Mouse (Mus musculus): ENCODE results near the gene Prss41. TPM values are rescaled to one million over a fixed set of nuclear protein-coding genes. Genes with fewer than 3 reads are reported as not detected.
"Not testable (repeated sequence)": the region's sequence is repeated elsewhere in the genome, so short reads cannot be mapped to it uniquely, and the experiment has no call there.

Prss41 gene
- 1 to 10 TPM in 3 of 4 experiments, under 1 TPM in 1; 0.56 to 1.8 (median 1.4) TPM for total RNA-seq (2022)

DNA sequence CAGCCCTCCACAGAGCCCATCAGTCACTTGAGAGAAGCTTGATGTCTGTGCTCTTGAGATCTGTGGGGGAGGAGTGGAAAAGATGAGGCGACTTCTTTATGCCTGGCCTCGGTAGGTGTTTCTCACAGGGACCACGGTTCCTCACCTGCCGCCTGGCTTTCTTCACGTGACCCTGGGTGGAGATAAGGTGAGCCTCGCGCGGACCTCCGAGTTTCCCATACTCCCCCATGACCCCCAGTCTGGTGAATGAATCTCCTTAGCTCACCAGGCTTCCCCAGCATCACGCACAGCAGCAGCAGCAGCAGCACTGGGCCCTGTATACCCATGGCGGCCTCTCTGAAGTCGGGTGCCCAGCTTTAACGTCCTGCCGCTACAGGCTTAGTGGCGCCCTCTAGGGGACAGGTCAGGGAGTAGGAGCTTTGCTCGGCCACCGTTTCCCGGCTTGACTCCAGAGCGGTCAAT is at the start of gene Prss41, which contains the start of gene Prss32:
Gene Prss41, minus strand, starts transcription at position 361 of the 462 bp plus-strand sequence.
Gene Prss32, plus strand, starts transcription at position 44 of the 462 bp plus-strand sequence.
- DNase-seq: no peak

DNA sequence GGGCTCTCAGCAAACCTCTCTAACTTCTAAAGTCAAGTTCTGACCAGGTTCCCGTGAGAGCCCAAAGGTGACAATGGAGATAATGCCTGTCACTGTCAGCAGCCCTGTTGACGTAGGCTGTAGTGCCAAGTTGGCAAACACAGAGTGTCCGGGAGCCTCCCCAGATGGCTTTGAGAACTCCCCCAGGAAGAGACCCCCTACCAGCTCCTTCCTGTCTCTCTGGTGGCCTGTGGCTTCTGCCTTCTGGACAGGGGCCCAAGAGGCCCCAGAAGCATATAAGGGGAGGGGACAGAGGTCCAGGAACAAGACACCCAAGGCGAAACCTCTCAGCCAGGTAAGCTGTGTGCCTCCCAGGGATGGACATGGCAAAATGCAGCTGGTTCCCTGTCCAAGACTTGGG is 36.6 kb upstream of the Prss41 start, which contains the start of the genes Dcpp1 and Dcpp2:
Gene Dcpp1, plus strand, starts transcription at position 301 of the 400 bp plus-strand sequence.
Gene Dcpp2, plus strand, starts transcription at position 305 of the 400 bp plus-strand sequence.
- not testable (repeated sequence) for DNase-seq

DNA sequence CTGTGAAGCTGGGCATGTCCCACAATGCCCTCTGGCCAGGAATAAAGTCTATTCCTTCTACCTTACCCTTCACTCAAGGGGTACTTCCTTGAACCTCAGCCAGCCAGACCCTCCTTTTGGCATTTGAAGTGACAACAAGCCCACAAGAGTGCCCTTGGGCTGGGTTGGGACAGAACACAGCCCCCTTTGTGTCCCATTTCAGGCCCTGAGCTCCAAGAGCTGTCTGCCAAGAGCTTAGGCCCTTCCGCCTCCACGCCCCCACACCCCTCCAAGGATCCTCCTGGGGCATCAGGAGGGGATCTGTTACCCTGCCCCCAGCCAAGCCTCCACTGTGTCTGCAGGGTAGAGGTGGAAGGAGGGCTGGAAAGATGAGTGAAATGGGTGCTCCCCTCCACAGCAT is 33.2 kb upstream of the Prss41 start:
- DNase-seq: no peak

DNA sequence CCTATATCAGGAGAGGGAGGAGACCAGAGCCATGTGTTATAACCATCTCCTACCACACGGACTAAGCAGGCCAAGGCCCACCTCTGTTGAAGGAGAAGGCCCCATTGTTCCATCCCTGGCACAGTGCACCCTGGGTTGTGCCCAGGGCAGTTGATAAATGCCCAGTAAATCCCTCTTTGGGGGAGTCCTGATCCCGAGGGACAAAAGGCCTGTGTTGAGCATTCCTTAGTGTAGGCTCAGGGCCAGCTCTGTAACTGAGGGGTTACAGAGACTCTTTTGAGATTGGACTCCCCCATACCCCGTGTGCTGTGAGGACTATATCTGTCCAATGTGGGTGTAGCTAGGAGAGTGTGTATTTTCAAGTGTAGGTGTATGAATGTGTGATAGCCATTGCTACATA is 32.8 kb upstream of the Prss41 start:
- DNase-seq: no peak

DNA sequence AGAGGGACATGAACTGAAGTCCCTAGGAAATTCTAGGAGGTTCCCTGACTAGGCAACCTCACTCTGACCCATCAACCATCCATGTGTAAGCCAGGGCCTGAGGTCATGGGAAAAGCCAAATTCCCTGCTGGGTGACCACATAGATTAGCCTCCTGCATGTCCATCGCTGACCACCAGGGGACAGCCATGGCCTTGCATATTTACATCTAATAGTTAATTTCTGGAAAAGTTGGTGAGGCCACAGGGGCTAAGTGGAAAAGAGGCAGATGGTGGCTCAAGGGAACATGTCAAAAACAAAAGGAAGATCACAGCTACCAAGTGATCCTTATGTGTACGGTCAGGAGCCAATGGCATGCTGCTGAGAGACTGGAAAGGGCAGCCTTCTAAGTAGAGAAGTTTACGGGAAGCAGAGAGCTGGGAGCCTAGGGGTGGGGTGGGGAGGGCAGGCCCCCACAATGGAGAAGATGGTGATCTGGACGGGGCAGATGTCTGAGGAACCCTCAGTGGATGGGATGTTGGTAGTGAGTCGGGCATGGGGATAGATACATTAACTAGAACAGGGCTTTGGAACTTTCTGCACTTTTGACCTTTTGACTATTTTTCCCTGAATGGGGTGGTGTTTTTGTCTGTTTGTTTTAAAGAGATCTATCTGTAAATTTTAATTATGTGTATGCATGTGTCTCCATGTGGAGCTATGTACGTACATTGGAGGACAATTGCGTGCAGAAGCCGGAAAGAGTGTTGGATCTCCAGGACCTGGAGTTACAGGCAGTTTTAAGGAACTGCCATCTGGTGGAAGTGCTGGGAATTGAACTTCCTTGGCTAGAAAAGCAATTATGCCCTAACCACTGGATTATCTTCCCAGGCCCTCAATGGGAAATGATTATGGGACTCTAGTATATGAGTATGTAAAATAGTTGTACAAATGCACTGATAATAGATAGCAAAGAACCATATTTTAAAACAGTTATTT is 30.2 kb upstream of the Prss41 start:
- no peak for DNase-seq

DNA sequence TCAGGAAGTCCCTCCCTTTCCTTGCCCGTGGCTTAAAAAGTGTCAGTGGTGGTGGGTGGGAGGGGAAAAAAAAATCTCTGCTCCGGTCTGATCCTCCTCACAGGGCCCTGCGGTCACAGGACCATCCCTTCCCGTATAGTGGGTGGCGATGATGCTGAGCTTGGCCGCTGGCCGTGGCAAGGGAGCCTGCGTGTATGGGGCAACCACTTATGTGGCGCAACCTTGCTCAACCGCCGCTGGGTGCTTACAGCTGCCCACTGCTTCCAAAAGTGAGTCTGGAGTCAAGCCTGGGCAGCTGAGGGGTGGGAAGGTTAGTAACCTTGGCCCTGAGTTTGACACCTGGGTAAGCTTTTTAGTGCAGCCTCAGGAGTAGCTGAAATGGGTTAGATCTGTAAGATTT is 24.5 kb upstream of the Prss41 start:
- DNase-seq: no peak

DNA sequence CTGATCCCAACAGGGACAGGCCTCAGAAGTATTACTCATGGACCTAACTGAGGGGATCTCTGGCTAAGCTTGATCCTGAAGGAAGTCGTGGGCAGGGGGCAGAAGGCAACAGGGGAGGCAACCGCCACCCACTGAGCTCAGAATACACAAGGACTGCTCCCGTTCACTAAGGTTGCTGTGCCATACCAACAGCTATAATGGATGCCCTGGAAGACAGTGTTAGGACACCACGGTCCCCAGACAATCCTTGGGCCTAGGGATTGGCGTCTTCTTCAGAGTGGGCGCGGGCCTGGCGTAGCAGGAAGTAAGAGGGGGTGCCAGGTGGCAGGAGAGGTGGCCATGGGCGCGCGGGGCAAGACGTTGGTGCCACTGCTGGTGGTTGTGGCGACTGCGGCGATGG is 23.8 kb upstream of the Prss41 start, which contains the start of gene Prss21:
Gene Prss21, plus strand, starts transcription at position 301 of the 400 bp plus-strand sequence.
- no peak for DNase-seq

DNA sequence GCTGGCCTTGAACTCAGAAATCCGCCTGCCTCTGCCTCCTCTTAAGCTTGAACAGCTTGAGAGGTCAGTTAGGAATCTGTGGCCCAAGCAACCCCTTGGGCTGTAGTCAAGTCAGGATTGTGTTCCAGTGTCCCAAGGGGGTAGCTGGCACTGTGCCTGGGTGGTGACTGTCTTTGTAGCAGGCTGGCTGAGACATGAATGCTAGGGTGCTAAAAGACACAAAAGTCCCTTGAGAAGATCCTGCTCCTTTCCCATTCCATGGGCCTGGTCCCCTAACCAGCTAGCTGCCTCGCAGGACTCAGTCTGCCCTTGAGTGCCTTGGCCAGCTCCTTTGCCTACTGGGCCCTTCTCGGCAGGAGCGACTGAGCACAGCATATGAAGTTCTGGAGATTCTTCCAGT is 19.0 kb upstream of the Prss41 start:
- DNase-seq: no peak

DNA sequence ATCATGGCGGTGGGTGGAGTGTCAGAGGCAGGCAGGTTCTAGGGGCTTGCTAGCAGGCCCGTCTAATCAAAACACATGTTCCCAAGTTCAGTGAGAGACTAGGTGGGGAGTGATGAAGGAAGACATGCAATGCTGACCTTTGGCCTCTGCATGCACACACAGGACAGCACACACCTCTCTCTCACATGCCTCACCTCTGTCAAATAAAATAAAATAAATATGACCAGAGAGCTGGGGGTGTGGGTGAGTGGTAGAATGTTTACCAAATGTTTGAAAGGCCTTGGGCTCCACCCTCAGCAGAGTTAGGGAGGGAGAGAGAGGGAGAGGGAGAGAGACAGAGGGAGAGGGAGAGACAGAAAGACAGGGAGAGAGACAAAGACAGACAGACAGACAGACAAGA is 13.9 kb upstream of the Prss41 start:
- DNase-seq: no peak

DNA sequence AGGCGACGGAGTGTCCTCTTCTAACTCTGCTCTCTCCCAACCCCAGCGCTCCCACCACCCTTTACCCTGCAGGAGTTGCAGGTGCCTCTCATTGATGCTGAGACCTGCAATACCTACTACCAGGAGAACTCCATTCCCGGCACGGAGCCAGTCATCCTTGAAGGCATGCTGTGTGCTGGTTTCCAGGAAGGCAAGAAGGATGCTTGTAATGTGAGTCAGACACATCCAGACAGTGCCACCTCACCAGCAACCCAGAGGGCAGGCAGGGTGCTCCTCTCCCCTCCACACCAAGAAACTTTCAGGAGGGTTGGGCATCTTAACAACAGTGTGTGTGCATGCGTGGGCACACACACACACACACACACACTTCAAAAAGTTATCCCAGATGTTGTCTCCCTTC is 13.2 kb upstream of the Prss41 start:
- DNase-seq: no peak

DNA sequence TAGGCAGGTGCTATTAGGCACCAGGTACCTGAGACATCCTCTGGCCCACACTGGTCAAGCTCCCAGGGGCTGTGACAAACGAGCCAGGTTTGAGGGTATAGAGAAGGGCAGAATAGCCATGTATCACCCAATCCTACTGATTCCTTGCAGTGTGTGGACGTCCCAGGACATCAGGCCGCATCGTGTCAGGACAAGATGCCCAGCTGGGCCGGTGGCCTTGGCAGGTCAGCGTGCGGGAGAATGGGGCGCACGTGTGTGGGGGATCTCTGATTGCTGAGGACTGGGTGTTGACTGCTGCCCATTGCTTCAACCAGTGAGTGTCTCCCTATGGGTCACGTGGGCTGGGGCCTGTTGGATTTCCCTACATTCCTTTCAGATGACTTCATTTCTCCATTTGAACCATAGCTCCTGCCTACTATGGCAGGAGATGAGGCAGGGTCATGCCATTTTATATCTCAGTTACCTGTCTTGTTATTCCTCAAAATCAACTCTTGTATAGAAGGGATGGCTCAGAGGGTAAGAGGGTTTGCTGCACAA is 10.3 kb upstream of the Prss41 start:
- no peak for DNase-seq

DNA sequence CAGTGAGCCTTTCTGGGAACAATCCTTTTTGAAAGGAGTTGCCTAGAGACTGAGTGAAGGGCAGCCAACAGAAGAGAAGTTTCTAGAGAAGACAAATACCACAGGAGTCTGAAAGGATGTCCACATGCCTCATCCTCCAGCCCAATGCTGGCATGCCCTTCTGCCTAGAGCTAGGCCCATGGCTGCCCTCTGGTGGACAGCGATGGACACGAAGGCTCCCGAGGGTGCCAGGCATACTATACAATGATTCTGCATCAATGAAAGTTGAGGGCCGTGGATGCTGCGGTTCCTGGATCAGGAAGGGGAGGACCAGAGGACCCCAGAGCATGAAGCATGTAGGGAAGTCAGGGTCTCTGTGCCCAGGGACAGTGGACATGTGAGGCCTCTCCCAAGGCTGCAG is 9.3 kb upstream of the Prss41 start:
- no peak for DNase-seq

DNA sequence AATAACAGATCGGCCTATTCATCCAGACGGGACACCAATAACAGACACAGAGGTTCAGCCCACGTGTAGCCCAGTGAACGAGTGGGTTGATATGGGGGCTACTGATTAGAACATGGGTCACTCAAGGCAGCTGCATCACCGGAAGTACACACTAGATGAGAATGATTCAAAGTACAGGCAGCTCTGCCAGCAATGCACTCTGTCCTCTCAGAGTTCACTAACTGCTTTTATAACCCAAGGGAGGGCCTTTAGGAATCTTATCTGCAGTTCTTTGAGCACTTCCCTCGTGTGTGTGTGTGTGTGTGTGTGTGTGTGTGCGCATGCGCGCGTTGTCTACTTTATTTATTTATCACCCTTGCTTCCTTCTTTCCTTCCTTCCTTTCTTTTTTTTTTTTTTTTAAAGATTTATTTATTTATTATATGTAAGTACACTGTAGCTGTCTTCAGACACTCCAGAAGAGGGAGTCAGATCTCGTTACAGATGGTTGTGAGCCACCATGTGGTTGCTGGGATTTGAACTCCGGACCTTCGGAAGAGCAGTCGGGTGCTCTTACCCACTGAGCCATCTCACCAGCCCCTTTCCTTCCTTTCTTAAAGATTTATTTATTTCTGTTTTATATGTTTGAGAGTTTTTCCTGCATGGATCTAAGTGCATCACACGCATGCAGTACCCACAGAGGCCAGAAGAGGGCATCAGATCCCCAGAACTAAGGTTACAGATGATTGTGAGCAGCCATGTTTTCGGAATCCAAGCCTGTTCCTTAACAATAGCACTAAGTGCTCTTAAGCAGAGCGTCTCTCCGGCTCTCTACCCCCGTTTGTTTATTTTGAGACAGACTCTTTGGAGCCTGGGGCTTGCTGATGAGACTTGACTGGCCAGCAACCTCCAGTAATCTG is 7.1 kb upstream of the Prss41 start:
- no peak for DNase-seq

DNA sequence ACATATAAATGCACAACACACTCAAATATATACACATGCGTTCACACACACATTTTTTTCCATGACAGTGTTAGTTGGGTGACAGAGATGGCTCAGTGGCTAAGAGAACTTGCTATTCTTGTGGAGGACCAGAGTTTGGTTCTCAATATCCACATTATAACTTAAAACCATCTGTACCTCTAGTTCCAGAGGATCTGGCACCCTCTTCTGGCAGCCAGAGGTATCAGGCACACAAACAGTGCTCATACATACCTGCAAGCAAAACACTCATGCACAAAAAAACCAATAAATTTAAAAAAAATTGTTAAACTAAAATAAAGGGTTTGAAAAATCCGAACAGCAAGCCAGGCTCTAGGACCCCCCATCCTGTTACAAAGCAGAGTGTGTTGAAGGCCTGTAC is 6.1 kb upstream of the Prss41 start:
- no peak for DNase-seq

DNA sequence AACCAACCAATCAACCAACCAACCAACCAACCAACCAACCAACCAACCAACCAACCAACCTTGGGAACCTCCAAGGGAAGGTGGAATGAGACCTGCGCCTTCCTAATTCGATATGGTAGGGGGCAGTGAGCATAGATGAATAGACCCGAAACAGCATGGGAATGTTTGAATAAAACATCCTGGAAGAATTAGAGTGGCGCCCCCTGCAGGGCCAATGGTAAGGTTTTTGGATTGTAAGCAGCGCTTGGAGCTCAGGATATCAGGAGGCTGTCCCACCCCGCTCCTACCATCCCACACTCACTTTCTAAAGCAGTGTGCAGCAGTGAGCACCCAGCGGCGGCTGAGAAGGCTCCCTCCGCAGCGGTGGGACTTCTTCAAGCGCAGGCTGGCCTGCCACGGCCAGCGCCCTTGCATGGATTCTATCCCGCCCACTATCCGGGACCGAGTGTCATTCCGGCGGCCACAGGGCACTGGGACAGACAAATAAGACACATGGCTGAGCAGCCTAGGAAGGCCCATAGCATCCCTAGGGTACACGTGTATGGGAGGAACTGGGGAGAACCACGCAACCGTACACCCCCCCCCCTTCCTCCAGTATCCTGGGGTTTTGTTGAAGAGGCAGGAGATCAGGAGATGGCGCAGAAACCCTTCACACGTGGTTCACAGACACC is 696 bp downstream of the Prss41 start:
- no peak for DNase-seq

DNA sequence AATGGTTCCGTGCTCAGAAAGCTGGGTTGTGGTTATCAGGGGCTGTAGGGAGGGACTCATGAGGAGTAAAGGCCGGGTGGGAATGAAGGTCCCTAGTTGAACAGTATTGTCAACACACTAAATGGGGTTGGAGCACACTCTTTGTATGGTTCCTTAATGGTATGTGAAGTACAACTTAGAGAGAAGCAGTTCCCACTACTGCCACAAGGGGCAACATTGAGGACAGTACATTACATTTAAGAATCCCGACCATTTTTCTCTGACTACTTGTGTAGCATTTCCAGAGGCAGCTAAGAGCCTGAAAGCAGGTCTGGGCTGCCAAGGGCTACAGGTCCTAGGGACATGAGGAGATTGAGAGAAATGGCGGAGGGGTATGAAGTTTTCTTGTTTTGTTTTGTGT is 2.8 kb downstream of the Prss41 start:
- no peak for DNase-seq

DNA sequence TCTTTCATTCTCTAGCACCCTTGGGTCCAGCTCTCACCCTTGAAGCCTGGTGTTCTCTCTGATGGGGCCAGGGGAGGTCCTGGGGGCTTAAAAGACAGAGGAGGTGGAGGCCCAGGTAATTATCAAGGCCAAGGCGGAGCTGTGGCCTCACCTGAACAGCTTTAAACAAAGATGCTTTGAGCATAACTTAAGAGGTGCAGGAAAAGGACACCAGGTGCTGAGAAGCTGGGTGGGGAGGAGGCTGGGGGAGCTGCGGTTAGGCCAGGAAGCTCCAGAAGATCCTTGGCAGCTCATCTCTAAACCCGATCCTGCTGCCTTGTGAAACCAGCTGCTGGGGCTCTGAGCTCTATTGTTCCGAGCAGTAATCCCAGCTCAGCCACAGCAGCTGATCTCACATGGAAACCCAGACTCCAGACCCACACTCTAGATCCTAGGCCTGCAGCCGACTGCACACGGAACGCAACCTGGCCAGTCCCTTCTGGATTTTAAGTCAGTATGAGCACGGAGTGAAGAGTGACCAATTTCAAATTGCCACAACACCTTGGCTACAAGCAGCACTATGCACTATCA is 7.9 kb downstream of the Prss41 start, which contains the start of gene Prss33:
Gene Prss33, minus strand, starts transcription at position 51 of the 570 bp plus-strand sequence.
- DNase-seq: no peak

DNA sequence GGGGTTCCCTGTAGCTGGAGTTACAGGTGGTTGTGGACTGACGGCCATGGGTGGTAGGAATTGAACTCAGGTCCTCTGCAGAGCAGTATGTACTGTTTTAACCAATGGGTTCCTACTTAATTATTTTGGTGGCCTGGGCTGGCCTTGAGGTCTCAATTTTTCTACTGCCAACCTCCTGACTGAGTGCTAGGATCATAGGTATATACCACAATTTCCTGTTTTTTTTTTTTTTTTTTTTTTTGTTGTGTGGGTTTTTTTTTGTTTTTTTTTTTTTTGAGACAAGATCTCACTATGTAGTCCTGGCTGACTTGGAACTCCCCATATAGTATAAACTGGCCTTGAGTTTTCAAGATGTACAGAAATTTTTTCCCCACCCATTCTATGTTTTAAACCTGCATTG is 12.8 kb downstream of the Prss41 start:
- no peak for DNase-seq

DNA sequence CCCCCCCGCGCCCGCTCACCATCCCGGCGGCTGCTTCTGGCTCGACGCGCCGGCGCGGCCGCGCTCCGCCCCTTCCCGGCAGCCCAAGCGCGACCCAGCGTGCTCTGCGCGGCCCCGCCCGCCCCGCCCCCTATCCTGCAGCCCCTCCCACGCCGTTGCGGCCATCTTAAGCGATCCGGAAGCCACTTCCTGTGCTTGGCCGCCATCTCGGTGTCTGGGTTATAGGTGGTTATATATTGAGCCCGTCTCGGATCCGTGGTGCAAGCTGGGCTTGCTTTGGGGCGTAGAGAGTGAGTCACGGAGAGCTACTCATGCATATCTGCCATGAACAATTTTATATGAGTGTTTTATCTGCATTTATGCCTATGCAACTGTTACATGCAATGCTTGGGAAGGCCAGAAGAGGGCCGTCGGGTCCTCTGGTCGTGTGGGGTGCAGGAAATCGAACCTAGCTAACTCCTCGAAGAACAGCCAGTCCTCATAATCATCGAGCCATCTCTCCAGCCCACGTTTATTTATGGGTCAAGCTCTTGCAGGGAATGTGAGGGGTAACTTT is 14.8 kb downstream of the Prss41 start, which contains the start of gene Elob:
Gene Elob, minus strand, starts transcription at position 73 of the 556 bp plus-strand sequence.
- DNase-seq: peak; percentile 76

DNA sequence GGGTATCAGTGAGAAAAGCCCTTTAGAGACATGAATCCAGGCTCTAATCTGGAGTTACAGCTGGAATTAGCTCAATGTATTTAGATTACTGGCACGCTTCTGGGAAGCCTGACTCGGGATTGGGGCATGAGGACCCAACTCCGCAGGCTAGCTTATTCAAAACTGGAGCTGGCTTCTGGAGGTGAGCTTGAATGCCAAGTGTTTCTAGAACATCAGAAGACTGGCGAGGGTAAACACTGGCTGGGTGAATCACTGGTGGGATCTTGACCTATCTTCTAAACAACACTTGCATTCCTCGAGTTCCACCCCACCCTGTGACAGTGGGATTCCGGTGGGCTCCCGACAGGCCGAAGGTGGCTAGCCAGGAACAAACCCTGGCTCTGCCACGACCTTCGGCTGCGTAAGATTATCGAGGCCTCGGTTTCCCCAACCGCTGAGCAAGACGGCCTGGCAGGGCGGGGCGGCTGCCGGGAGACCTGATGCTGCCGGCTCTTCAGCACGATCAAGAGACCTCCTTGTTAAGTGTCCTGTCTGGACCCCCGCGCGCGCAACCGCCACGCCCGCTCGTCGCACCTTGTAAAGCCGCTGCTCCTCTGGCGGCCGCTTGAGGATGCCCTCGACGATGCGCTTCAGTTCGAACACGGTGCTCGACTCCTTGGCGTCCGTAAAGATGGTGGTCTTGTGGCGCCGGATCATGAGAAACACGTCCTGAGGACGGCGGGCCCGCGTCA is 15.5 kb downstream of the Prss41 start:
- DNase-seq: peak; percentile 59

Data from adrenal gland, adult 8-10 months (tissue).